Mouse (Mus musculus): ENCODE data around the gene Vmn1r163.
"Not testable (repeated sequence)": the region's sequence is repeated elsewhere in the genome, so short reads cannot be mapped to it uniquely, and the experiment has no call there.

Vmn1r163 gene

DNA sequence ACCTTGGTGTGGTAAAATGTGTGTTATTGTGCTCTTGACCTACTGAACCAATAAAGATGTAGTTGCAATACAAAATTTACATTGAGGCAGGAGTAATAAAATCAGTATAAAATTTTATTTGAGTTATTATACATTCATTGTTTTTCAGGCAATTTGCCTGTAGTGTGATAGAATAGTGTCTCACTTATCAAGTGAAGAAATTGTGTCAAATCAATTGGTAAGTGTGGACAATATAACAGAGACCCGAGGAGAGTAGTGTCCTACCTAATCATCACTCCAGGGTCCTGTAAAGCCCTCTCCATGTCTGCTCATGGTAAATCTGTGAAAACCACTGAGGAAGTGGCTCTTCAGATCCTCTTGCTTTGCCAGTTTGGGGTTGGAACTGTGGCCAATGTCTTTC, at the start of gene Vmn1r163:
Vmn1r163 (plus strand) TSS at position 301 of the 400 bp plus-strand sequence.
- DNase-seq (ENCODE audit: extremely low read depth, low read depth, low spot score), result not testable (repeated sequence)

GRCm38 (mm10) chr7:23019823-23020222, 35.5 kb upstream of the Vmn1r163 start, which contains the start of gene Gm4216:
TSS of gene Gm4216 (minus strand) at chr7:23019923.
- not testable (repeated sequence) for DNase-seq (ENCODE audit: extremely low read depth, low read depth, low spot score)

DNA sequence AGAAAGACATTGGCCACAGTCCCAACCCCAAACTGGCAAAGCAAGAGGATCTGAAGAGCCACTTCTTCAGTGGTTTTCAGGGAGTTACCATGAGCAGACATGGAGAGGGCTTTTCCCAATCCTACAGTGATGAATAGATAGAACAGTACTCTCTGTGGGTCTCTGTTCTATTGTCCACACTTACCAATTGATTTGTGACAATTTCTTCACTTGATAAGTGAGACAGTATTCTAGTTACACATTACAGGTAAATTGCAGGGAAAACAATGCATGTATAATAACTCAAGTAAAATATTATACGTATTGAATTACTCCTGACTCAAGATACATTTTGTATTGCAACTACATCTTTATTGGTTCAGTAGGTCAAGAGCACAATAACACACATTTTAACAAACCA, 12.0 kb downstream of the Vmn1r163 start, which contains the start of gene Gm8720:
Gm8720 (minus strand) TSS at position 101 of the 400 bp plus-strand sequence.
- not testable (repeated sequence) for DNase-seq (ENCODE audit: extremely low read depth, low read depth, low spot score)
